Mouse (Mus musculus): ENCODE results near the gene Defb30.

Gene Defb30

DNA sequence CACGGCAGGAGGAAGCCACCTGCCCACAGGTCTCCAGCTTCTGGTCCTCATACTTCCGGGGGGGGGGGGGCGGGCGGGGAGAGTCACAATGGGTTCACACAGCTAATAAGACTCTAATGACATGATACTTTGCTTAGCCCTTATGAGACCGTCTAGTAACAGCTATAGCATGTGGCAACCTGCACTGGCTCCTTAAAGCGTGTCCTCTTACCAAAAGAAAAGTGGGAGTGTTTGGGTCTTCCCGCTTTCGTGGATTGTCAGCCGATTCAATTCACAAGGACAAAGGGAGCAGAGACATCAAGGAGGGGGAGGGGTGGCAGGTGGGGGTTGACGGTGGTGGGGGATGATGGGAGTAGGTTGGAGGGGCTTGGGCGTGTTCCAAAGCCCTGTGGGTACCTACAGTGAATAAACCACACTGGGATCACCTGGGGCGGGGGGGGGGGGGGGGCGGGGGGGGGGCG, at the start of gene Defb30:
TSS of gene Defb30 (minus strand) at position 51 of the 461 bp plus-strand sequence.
- DNase-seq: peak; percentile 29

DNA sequence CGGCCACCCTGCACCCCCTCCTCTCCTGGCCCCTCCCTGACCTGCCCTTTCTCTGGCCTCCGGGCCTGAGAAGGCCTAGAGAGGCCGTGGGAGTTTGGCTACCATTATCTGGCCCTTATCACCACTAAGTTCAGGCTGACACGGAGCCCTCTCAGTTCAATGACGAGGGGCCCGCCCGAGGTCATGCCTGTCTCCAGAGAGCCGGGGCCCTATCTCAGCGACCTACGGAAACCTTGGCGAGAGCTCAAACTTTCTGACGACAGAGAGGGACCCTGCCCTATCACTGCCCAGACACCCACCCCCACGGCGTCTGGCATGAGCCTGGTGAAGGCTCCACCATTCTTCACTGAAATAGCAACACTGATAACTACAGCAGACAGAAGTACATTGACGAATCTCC, 17.9 kb upstream of the Defb30 start:
- DNase-seq: no peak

DNA sequence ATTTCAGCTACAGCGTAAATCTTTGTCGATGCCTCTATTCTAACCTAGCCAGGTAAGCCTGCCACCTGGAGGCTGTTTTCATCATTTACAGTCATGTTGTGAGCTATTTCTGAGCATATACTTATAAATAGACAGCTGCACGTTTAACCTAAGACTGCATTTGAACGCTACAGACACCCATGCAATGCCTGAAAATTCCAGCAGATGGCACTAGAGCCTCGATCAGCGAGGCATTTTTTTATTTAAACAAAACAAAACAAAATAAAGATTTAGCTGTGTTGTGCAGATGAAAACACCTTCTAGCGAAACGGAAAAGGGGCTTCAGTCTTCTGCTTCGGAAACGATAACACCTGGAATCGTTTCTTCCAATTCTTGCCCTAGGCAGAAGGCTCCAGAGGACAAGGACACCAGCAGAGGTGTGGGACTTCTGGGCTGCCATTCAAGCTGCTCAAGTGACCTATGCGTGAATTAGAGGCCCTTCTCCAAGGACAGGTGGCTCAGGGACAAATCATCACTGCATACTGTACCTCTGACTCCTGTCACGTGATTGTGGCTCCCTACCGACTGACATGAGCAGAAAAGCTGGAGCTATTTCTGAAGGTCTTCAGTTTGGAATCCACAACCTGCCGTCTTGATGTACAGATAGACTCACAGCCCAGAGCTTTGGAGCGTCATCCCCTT, 17.0 kb upstream of the Defb30 start:
- DNase-seq: peak; percentile 71

DNA sequence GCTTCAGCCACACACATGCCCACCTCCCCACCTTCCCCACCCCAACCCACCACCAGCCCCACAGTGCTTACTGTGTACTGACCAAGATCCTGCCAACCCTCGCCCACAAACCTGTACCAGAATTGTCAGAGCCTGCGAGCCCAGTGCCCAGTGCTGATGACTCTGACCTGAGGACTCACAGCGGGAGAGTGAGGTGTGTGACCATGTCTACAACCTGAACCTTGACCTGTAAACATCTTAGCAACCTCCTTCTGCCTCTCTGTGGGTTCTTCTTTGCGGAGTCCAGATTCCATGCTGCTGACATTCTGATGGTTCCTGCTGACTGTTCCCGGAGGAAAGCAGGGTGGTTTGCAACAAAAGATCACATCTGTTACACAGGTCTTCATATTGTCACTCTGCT, 15.6 kb upstream of the Defb30 start:
- DNase-seq: no peak

DNA sequence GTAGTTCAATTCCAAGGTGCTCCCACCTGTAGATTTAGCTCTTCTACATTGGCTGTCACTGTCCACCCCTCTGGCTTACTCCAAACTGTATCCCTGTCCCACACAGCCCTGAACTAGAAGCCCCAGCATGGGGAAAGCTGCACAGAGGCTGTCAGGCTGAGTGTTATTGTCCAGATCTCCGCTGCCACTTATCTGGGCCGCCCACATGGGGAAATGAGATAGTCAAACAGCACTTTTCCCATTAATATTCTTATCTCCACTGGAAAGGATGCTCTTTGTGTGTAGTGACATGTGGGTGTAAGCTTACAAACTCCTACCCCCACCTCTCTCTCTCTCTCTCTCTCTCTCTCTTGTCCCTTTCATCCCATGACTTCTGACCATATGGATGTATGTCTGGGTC, 12.4 kb upstream of the Defb30 start:
- DNase-seq: no peak

DNA sequence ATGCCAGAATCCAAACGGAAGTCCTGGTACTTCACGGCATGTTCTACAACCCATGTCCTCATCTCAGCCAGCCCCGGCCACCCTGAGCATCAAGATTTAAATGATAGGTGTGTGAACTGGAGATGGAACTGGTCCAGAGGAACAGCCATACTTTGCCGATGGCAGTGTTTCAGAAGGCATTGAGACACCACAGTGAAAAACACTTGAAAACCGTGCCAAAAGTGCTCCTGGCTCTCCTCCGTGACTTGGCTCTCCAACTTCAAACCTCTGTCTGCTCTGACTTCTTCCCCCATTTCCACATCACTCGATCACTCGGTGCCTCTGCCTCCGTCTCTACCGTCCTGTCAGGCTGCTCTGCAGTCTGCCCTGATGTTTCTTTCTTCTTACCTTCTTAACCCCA, 10.6 kb upstream of the Defb30 start:
- no peak for DNase-seq

DNA sequence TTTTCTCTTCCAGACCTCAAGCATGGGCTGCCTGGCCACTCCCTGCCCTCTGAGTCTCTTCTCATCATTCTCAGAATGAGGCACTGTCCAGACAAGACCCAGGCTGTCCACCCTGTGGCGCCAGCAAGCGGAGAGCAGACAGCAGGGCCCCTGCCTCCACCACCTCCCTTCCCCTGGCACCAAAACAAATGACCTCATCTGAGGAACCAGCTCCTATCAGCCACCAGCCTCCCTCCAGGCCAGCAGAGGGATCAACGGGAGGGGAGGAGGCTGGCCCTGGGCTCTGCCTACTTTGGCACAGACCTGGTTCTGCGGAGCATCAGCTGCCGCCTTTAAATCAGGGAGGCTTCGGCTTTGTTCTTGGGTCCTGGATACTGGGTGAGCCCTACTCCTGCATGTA, 5.0 kb upstream of the Defb30 start:
- peak; percentile 96 for DNase-seq

DNA sequence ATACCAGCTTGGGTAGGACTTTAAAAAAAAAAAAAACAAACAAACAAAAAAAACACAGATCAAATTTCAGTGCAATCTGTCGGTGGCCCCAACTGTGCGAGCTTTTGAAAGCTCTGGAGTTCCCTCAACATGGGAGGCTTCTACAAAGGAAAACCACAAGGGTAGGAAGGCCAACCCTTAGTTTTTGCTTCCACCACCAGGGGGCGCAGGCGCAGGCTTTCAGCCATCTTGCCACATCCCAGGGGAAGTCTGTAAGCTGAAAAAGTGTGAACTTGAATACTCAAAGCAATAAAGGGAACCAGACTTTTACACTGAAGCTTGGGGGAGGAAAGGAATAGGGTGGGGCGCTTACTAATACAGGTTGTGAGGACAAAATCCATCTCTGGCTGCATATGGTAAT, 1.0 kb upstream of the Defb30 start:
- DNase-seq: peak; percentile 70

DNA sequence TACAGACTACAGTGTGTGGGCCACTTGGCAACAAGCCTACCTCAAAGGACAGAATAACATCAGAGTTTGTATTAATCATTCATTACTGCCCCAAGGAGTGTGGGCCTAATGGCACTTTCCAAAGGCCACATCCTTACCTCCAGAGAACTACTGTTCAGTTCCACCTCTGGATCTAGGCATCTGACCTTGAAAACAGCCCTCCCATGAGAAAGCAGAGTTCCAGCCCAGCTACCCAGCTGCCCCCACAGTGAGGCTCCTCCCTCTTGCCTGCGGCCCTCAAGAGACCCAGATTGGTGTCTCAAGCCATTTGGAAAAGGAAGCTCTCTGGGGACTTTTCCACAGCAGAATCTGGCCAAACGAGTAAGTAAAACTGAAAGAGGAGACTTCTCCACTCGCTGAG, 3.1 kb downstream of the Defb30 start, which contains the start of gene Defb42:
TSS of gene Defb42 (plus strand) at position 301 of the 400 bp plus-strand sequence.
- DNase-seq: no peak

DNA sequence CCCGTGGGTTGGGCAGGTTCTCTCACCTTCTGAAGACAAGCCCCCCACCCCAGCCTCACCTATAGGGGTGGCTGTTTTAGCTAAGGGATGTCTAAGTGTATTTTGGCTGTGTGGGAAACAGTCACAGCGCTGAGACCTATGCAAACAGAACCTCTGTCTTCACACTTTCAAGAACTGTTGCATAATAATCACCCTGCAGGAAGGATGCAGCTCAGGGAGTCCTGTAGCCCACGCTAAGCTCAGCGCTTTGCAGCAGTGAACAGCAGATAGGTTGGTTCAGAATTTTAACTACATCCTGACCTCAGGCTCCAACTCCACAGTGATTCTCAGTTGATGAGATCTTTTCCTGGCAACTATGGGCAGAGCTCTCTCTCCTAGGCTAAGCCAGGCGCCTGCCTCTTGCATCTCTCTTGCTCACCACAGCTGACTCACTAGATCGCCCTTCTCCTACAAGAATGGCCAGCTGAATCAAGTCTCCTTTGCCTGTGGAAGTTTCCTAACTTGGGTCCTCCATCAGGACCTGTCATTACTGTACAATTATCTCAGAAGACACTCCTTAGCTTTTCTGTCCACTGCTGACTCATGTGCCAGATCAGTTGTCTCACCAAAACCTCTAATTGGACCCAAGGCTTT, 29.1 kb downstream of the Defb30 start:
- DNase-seq: no peak

DNA sequence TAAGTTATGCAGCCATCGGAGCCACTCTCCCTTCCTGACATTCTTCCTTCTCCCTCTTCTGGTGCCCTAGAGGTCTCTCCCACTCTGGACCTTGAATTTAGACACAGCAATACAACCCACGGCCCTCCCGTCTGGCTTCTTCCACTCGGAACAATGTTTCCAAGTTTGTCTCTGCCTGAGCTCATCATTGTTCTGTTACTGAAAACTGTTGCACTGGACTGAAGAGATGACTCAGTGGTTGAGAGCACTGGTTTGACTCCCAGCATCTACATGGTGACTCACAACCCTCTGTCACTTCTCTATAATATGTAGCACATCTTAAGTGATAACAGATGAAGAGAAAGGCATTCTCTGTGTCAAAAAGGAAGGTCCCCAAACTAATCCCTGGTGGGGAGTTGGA, 35.1 kb downstream of the Defb30 start:
- DNase-seq: no peak

DNA sequence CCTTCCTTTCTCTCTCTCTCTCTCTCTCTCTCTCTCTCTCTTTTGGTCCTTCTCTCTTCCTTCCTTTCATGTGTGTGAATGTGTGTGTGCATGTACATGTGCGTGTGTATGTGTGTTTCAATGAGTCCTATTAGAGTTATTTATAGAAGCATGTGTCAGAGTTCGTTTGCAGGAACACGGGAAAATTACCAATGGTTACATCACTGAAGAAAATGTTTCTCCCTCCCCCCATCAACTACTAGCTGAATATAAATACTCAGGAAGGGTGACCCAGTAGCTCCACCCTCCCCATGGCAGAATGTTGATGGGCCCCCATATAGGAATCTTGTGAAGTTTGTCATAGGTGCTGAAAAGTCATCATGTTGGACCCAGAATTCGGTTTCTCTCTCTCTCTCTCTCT, 36.7 kb downstream of the Defb30 start:
- no peak for DNase-seq

DNA sequence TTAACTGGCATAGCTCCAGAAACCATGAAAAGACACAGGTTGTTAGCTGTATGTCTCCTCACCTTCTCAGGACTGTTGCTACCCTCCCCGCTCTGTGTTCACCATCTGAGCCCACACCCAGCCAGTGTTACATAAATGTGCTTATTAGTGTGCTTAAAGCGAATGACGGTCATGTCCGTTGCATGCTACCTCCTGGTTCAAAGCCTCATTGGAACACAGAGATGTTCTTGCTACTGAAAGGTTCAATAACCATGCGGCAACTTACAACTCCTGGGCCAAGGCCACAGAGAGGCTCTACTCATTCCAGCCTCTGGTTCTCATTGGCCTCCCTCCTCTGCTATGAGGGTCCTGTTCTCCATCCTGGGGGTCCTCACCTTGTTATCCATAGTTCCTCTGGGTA, 38.3 kb downstream of the Defb30 start, which contains the start of gene Defb43:
TSS of gene Defb43 (plus strand) at position 301 of the 400 bp plus-strand sequence.
- no peak for DNase-seq

DNA sequence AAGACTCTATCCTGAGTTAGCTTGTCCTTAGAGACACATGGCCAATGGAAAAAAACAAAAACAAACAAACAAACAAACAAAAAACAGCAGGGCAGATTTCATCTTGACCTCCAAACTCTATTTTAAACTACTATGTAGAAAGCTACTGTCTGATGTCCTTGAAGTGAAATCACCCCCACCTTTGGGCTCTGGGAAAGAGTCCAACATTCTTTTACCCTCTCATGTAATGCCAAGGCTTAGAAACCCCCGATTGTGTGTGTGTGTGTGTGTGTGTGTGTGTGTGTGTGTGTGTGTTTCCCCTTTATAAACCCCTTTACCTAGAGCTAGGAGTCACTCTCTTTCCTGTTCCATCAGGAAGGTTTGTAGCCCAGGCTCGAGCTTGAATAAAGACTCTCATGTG, 47.2 kb downstream of the Defb30 start:
- DNase-seq: no peak

DNA sequence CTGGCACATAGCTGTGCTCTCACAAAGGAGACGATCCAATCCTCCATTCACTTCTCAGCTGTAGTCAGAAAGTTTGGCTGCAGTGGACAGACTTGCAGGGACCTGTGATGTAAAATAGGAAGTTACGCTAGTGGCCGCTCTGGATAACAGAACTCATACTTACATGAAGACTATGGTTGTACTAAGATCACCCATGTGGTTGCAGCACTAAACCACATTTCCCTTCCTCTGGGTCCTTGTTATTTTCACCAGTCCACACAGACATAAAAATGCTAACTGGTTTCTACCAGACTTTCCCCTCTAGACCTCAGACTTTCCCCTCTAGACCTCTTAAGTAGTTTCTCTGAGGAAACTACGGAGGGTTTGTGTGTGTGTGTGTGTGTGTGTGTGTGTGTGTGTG, 50.8 kb downstream of the Defb30 start:
- DNase-seq: no peak

DNA sequence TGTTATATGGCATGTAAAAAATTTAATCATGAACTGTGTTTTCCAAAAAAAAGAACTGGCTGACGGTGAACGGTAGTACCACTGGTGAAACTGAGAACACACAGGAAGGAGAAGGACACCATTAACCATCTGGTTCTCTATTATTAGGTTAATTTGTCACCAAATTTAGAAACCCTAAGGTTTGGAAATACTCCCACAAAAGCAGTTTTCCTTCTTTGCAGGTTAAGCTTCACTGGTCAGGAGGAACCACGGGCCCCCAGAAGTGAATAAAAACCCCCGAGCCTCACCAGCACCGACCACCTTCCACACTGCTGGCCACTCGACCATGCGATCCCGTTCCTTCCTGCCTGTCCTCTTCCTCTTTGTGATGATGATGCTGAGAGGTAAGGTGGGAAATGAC, 52.0 kb downstream of the Defb30 start, which contains the start of gene Defb47:
TSS of gene Defb47 (plus strand) at position 301 of the 400 bp plus-strand sequence.
- DNase-seq: no peak

DNA sequence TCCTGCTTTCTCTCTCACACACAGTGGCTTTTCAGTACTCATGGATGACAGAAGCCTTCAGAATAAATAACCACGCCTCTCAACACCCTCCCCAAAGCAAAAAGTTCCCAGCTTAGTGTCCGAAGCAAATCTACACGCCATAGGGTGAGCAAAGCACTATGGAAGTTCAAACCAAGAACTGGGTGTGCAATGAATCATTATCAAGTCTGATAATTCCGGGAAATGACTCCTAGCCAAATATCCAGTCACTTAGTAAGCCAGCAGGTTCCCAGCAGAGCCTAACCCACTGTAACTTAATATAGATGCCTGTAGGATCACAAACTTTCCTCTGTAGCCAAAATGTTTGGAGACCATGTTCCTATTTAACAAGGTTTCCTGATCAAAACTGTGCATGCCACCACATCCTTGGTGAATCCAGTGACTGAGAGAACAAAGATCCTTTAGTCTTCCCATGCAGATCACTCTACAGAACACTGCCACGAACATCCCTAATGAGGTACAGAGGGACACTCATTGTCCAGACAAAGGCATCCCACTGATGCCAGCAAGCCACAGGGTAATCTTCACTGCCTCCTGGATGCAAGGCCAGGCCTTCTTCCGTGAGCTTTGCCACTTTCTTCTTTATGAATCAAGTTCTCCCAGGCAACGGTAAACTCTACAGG, 57.8 kb downstream of the Defb30 start:
- peak; percentile 43 for DNase-seq

DNA sequence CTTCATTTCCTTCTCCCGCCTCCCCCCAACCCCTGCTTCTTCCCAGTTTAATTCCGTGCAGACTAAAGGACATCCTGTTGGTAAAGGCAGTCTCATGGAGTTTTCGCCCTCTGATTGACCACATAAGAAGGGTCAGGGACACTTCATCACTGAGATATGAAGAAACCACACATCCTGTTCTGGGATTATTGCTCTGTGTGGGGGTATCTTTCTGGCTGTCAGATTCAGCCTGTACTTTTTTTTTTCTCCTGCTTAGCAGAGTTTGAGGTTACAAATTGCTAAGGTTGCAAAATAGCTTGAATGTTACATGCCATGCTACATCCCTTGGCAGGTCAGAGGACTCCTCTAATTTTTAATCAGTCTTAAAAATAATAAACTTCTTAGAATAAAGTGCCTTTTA, 58.5 kb downstream of the Defb30 start:
- DNase-seq: no peak

DNA sequence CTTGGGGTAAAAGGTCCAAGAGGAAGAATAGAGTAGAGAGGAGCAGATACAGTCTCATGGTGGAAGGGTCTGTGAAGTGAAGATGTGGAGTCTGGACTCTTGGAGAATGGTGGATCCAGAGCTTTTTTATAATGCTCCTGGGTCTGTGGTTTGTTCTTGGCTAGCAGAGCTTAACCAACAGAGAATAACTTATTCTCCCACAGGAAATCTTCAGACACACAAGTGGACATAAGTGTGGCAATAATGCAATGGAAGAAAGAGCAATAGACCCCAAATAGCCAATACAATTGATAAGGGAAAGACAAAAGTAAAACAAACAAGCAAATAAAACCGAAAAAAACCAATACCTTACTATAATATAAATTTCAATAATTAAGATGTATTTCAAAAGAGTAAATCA, 65.3 kb downstream of the Defb30 start, which contains the start of gene Defb48:
TSS of gene Defb48 (minus strand) at position 101 of the 400 bp plus-strand sequence.
- no peak for DNase-seq
